Mouse (Mus musculus) mesoderm, embryonic 11.5 days (tissue): ENCODE data around the gene 3110082J24Rik.
A peak's percentile ranks its signal among the peaks of the same experiment; 100 is the strongest.

Source experiments
- DNase-seq: peaks from one replicate; pipeline ENCODE4 v3.0.0-alpha.2; 2012; ENCODE audit warnings: low read depth, low spot score

Gene 3110082J24Rik

DNA sequence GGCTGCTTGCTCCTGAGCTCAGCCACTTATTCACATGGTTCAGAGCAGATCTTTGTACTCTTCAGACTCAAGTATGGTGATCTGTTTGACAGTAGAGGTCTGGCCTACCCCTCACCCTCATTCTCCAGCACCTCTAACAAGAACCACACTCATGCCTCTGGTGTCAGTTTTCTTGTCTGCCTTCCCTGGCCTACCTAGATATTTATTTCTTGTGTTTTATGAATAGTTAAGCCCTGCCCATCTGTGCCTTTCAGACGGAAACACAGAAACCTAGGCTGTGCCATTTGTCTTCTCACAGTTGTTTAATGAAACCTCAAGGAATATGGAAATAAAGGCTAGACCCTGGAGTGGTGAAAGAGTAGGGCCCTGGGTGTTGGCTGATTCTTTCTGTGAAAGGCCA lies 12.1 kb upstream of the 3110082J24Rik start:
- no peak for DNase-seq

- DNase-seq: no peak
Measured at GRCm38 (mm10) chr5:30115718-30116117, 9.8 kb upstream of the 3110082J24Rik start.

- no peak for DNase-seq
Measured at GRCm38 (mm10) chr5:30114761-30115140, 8.9 kb upstream of the 3110082J24Rik start.

- DNase-seq: peak; percentile 92
Measured at GRCm38 (mm10) chr5:30113881-30114760, 8.2 kb upstream of the 3110082J24Rik start.

GRCm38 (mm10) chr5:30112533-30113068 lies 6.7 kb upstream of the 3110082J24Rik start:
- no peak for DNase-seq

DNA sequence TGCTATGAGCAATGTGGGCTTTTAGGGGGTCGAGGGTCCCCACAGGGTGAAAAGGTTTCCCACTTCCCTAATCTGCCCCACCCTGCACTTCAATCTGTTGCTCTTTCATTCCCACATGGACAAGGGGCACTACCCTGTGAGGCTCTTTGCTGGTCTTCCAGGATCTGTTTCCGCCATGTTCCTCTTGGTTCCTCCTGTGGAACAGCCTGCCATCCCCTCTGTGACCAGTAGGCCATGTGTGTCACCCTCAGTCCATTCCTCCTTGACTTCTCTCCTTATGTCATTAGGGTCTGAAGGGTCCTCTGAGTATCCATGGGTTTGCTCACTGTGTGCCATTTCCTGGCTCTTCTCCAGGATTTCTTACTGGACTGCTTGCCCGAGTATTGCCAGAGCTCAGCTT lies 5.9 kb upstream of the 3110082J24Rik start:
- DNase-seq: no peak

- peak; percentile 88 for DNase-seq
Measured at GRCm38 (mm10) chr5:30111126-30111525, 5.2 kb upstream of the 3110082J24Rik start.

DNA sequence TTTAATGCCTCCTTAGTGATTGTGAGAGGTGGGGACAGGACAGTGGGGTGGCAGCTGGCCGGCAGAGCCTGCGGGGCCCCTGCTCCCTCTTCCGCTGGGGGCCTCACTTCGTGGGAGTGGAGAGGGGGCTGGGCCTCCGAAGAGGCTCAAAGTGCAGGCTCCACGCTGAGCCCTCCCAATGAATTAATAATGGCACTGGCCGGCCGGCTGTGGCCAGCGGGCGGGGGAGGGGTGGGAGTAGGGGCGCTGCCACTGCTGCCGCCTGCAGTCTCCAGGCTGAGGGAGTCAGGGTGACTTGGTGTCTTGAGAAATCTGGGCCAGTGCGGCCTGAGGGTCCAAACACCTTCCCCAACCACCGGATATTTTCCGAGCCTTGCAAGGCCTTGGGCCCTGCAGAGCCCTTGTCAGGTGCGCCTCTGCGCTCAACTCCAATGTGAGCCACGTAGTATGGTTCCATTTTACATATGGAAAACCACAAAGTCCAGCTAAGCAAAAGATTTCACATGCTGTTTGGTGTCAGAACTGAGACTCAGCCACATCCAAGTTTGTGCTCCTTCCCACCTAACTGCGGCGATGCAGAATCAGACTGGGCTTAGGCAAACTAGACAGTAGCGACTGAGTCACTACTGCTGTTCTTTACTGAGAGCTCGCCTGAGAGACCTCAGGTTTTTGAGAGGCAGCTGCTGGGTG lies 4.6 kb upstream of the 3110082J24Rik start:
- DNase-seq: peak; percentile 53

GRCm38 (mm10) chr5:30109899-30110298 lies 4.0 kb upstream of the 3110082J24Rik start:
- no peak for DNase-seq

DNA sequence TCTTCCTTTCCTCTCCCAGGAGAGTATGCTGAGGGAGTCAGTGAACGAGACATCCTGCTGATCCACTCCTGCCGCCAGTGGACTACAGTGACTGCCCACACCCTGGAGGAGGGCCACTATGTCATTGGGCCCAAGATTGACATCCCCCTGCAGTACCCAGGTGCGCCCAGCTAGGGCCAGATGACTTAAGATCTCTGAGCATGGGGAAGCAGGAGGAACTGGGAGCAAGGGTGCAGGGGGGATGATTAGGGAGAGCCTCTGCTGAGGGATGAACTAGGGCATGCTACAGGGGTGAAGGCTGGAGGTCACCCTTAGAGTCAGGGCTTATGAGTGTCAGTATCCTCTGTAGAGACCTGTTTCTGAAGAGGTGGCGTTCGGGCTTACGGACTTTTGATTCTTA lies 2.3 kb upstream of the 3110082J24Rik start:
- DNase-seq: no peak

DNA sequence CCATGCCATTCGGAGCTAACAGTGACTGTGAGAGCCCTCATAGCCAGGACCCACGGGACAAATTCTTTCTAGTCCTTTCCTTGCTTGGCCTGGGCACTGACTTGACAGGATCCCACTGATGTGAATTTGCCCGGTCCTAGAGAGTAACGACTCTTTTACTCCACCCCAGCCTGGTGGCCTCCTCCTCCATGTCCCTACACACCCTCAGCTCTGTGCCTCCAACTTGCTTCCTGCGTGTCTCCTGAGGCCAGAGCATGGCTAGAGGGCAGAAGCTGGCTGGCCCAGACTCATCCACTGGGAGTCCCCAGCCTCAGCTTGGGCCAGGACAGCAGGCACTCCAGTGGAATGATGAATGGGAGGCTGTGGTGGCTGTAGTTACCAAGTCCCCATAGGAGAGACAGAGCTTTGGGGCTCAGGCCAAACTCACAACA lies 1.7 kb upstream of the 3110082J24Rik start:
- DNase-seq: peak; percentile 36

- DNase-seq: peak; percentile 58
Measured at GRCm38 (mm10) chr5:30107186-30107585, 1.3 kb upstream of the 3110082J24Rik start.

GRCm38 (mm10) chr5:30106756-30107155 lies 870 bp upstream of the 3110082J24Rik start:
- no peak for DNase-seq

GRCm38 (mm10) chr5:30104841-30105667 lies 832 bp downstream of the 3110082J24Rik start, which contains the start of gene Garem2:
Gene Garem2 (plus strand): TSS chr5:30105161.
- DNase-seq: peak; percentile 42

DNA sequence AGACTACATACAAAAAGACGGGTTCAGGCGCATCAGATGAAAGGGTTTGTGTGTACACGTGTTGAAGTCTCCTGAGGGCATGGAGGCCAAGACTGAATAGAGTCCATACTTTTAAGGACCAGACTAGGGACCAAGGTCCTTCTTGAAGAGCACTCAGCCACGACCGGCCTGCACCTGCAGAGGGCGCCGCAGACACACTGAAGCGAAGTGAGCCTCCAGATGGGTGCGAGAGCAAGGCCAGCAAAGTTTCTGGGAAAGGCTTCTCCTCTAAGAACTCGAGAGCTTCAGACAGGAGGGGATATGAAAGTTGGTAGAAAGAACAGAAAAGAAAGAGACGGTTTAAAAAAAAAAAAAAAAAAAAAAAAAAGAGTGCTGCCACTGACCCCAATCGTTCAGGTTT lies 1.5 kb downstream of the 3110082J24Rik start:
- DNase-seq: peak; percentile 72

- no peak for DNase-seq
Measured at GRCm38 (mm10) chr5:30103340-30103739, 2.5 kb downstream of the 3110082J24Rik start.

DNA sequence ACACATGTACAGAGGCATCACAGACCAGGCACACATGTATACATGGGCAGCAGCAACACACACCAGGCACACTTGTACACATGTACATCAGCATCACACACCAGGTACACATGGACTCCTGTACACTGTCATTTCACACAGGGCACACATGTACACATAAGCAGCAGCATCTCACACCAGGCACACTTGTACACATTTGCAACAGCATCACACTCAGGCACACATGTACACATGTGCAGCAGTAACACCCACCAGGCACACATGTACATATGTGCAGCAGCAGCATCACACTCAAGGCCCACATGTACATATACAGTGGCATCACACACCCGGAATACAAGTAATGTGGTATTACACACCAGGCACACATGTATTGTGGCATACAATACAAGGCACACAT lies 7.6 kb downstream of the 3110082J24Rik start:
- DNase-seq: no peak

GRCm38 (mm10) chr5:30095731-30096130 lies 10.2 kb downstream of the 3110082J24Rik start:
- no peak for DNase-seq

DNA sequence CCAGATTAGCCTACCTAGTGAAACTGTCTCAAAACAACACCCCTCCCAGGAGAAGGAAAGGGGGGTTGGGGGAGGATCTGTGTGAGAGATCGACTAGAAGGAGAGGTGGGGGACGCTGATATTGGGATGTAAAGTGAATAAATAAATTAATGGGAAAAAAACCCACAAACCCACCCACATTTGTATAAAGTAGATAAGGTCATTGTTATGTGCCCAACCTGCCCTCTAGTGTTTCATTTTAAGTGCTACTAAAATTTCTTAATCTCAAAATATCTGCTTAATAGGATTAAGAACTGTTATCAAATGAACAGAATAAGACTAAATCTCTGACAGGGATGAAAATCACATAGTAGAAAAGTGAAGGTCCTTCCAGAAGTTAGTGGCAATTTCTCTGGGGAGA lies 11.5 kb downstream of the 3110082J24Rik start:
- no peak for DNase-seq

GRCm38 (mm10) chr5:30092701-30093100 lies 13.2 kb downstream of the 3110082J24Rik start:
- DNase-seq: no peak
